Mouse (Mus musculus) forebrain, embryonic 14.5 days (tissue): ENCODE measurements around the gene Pamr1. TPM values are rescaled to one million over a fixed set of nuclear protein-coding genes. Genes with fewer than 3 reads are reported as not detected.

Source experiments
- ATAC-seq: fragments of 200-750 bp; cut with Nextera tagmentation; 2 replicates; pipeline ENCODE4 v1.8.0; 2017; ENCODE audit warnings: mild to moderate bottlenecking, moderate library complexity
- DNase-seq: peaks from one replicate; pipeline ENCODE4 v3.0.0-alpha.2; 2015; ENCODE audit warnings: low spot score
- H3K27ac ChIP-seq: fragments of 300-500 bp; sonication (generic); 2 replicates; pipeline ENCODE4 v1.5.1; 2014; ENCODE audit warnings: low read depth, mild to moderate bottlenecking, control low read depth, low read length, moderate library complexity
- H3K27me3 ChIP-seq: fragments of 300-500 bp; sonication (generic); replicated peaks from 2 replicates; pipeline ENCODE4 v1.6.1; 2014; ENCODE audit warnings: low read length, control low read depth, mixed read lengths; ENCODE audit not compliant: control insufficient read depth, insufficient read depth
- H3K36me3 ChIP-seq: fragments of 300-500 bp; sonication (generic); 2 replicates; pipeline ENCODE4 v1.6.1; 2014; ENCODE audit warnings: low read length, control low read depth; ENCODE audit not compliant: control insufficient read depth, insufficient read depth
- H3K4me1 ChIP-seq: fragments of 300-500 bp; sonication (generic); 2 replicates; pipeline ENCODE4 v1.6.1; 2014; ENCODE audit warnings: antibody characterized with exemption, low read length, control low read depth; ENCODE audit not compliant: control insufficient read depth, insufficient read depth
- H3K4me2 ChIP-seq: fragments of 300-500 bp; sonication (generic); 2 replicates; pipeline ENCODE4 v1.6.1; 2014; ENCODE audit warnings: mild to moderate bottlenecking, control low read depth, low read length
- H3K4me3 ChIP-seq: fragments of 300-500 bp; sonication (generic); 2 replicates; pipeline ENCODE4 v1.5.1; 2014; ENCODE audit warnings: low read depth, low read length, control low read depth
- H3K9ac ChIP-seq: fragments of 300-500 bp; sonication (generic); 2 replicates; pipeline ENCODE4 v1.6.1; 2014; ENCODE audit warnings: mild to moderate bottlenecking, low read length, control low read depth, moderate library complexity
- H3K9me3 ChIP-seq: fragments of 300-500 bp; sonication (generic); replicated peaks from 2 replicates; pipeline ENCODE4 v1.6.1; 2016; ENCODE audit warnings: low read length, control low read depth, mixed read lengths; ENCODE audit not compliant: control insufficient read depth
- WGBS: fragments of 180-500 bp; shearing (Covaris S2); extraction: QIAGEN DNeasy Blood & Tissue Kit; methylation state at CpG from one replicate; pipeline ENCODE4 v1.1.7; 2014; 5-methylcytosine and 5-hydroxymethylcytosine counted together
- polyA plus RNA-seq: library from polyadenylated mRNA; unstranded; fragments of >200 nt; fragmentation: Nextera tagmentation; extraction: Ambion mirVana; gene quantifications from 2 replicates; pipeline ENCODE4 v1.2.1, GENCODE M21; 2014

Pamr1 gene
- 1.5 and 2.1 TPM in 2 replicates for polyA plus RNA-seq

- H3K27ac ChIP-seq: no peak within 1 kb of the TSS
- DNase-seq (peak; percentile 51), ATAC-seq (peak; percentile 60; the same call in 1 of the 2 replicates)
- H3K4me2 ChIP-seq: peak within 1 kb of the TSS; percentile 70
- peak within 1 kb of the TSS; percentile 58 for H3K9ac ChIP-seq
- H3K27me3 ChIP-seq: no peaks in the 10 kb centered on the region
- H3K4me1 ChIP-seq: peaks cover 2% of the 10 kb centered on the region; the same call in 1 of the 2 replicates
- H3K9me3 ChIP-seq: no peaks in the 10 kb centered on the region
- H3K4me3 ChIP-seq: peak within 1 kb of the TSS; percentile 32
- 2% methylated on average over 26 of the region's 26 CpGs for WGBS
- H3K36me3 ChIP-seq: no peaks in the 10 kb centered on the region
Measured at GRCm38 (mm10) chr2:102549611-102550266, at the start of gene Pamr1. Gene Pamr1, plus strand, starts transcription at chr2:102550012.

- Histone ChIP-seq H3K4me1 (no peaks in the 10 kb centered on the region), H3K9ac (no peak overlapping the region), H3K27me3 (no peaks in the 10 kb centered on the region), H3K4me2 (no peak overlapping the region), H3K36me3 (no peaks in the 10 kb centered on the region), H3K9me3 (no peaks in the 10 kb centered on the region), H3K27ac (no peak overlapping the region), H3K4me3 (no peak overlapping the region)
- DNase-seq: peak; percentile 4
- WGBS: 49% methylated on average over 4 of the region's 4 CpGs
- no peak for ATAC-seq
Measured at GRCm38 (mm10) chr2:102507633-102508032, 42.2 kb upstream of the Pamr1 start.

GRCm38 (mm10) chr2:102508154-102508553 is 41.7 kb upstream of the Pamr1 start:
- no peak overlapping the region for H3K4me2 ChIP-seq
- ATAC-seq (no peak), DNase-seq (peak; percentile 3)
- H3K9ac ChIP-seq: no peak overlapping the region
- no peaks in the 10 kb centered on the region for H3K36me3 ChIP-seq
- 62% methylated on average over 1 of the region's 1 CpGs for WGBS
- H3K27me3 ChIP-seq: no peaks in the 10 kb centered on the region
- no peak overlapping the region for H3K27ac ChIP-seq
- no peak overlapping the region for H3K4me3 ChIP-seq
- H3K9me3 ChIP-seq: no peaks in the 10 kb centered on the region
- H3K4me1 ChIP-seq: no peaks in the 10 kb centered on the region

GRCm38 (mm10) chr2:102519956-102520355 is 29.9 kb upstream of the Pamr1 start:
- no peak overlapping the region for H3K27ac ChIP-seq
- no peak overlapping the region for H3K9ac ChIP-seq
- DNase-seq (no peak), ATAC-seq (no peak)
- H3K4me3 ChIP-seq: no peak overlapping the region
- no peaks in the 10 kb centered on the region for H3K9me3 ChIP-seq
- H3K36me3 ChIP-seq: no peaks in the 10 kb centered on the region
- no peaks in the 10 kb centered on the region for H3K27me3 ChIP-seq
- no peak overlapping the region for H3K4me2 ChIP-seq
- H3K4me1 ChIP-seq: no peaks in the 10 kb centered on the region

- H3K36me3 ChIP-seq: no peaks in the 10 kb centered on the region
- no peak overlapping the region for H3K4me3 ChIP-seq
- no peaks in the 10 kb centered on the region for H3K4me1 ChIP-seq
- H3K27ac ChIP-seq: no peak overlapping the region
- DNase-seq: no peak
- H3K4me2 ChIP-seq: no peak overlapping the region
- H3K9me3 ChIP-seq: no peaks in the 10 kb centered on the region
- ATAC-seq: no peak
- no peaks in the 10 kb centered on the region for H3K27me3 ChIP-seq
- H3K9ac ChIP-seq: no peak overlapping the region
- 91% methylated on average over 4 of the region's 4 CpGs for WGBS
Measured at GRCm38 (mm10) chr2:102527563-102527962, 22.2 kb upstream of the Pamr1 start.

GRCm38 (mm10) chr2:102533437-102533836 is 16.4 kb upstream of the Pamr1 start:
- H3K27ac ChIP-seq: no peak overlapping the region

GRCm38 (mm10) chr2:102536766-102537165 is 13.0 kb upstream of the Pamr1 start:
- Histone ChIP-seq H3K27ac (no peak overlapping the region), H3K4me3 (no peak overlapping the region), H3K27me3 (no peaks in the 10 kb centered on the region), H3K9me3 (no peaks in the 10 kb centered on the region), H3K4me2 (no peak overlapping the region), H3K4me1 (no peaks in the 10 kb centered on the region), H3K36me3 (no peaks in the 10 kb centered on the region), H3K9ac (no peak overlapping the region)
- WGBS: 70% methylated on average over 3 of the region's 3 CpGs
- no peak for ATAC-seq
- DNase-seq: no peak

More at GRCm38 (mm10) chr2:102533437-102533836, 16.4 kb upstream of the Pamr1 start:
- Histone ChIP-seq H3K4me3 (no peak overlapping the region), H3K9ac (no peak overlapping the region), H3K36me3 (no peaks in the 10 kb centered on the region), H3K27me3 (no peaks in the 10 kb centered on the region), H3K9me3 (no peaks in the 10 kb centered on the region), H3K4me1 (no peaks in the 10 kb centered on the region), H3K4me2 (no peak overlapping the region)
- WGBS: 76% methylated on average over 4 of the region's 4 CpGs
- DNase-seq: no peak
- ATAC-seq: no peak

- DNase-seq: no peak
- H3K27ac ChIP-seq: no peak overlapping the region
- 62% methylated on average over 11 of the region's 11 CpGs for WGBS
Measured at GRCm38 (mm10) chr2:102540438-102541230, 9.2 kb upstream of the Pamr1 start.

More at GRCm38 (mm10) chr2:102540438-102541230, 9.2 kb upstream of the Pamr1 start:
- no peaks in the 10 kb centered on the region for H3K36me3 ChIP-seq
- no peaks in the 10 kb centered on the region for H3K27me3 ChIP-seq
- H3K4me2 ChIP-seq: no peak overlapping the region
- no peak overlapping the region for H3K4me3 ChIP-seq
- H3K4me1 ChIP-seq: no peaks in the 10 kb centered on the region
- ATAC-seq: no peak
- no peaks in the 10 kb centered on the region for H3K9me3 ChIP-seq
- no peak overlapping the region for H3K9ac ChIP-seq
